In genomic region chr3:138821886-138822445, GRCm38 (mm10) we compare ENCODE assay signal across 10 mouse cellular contexts.
A peak's percentile ranks its signal among the peaks of the same experiment; 100 is the strongest.
DNase-seq lines count a peak whose midpoint lies in the region; ATAC-seq and TF ChIP-seq lines count a peak whose summit lies in the region.
"Had no signal": no experiment of that assay in that cellular context is flagged by ENCODE, and none has a peak within 500 bp of the region (broad histone marks: within the 10 kb centered on the region; RNA-seq: fewer than 3 reads in every experiment).

No protein-coding gene starts in this region.

- no peaks in the 10 kb centered on the region for H3K9me3 ChIP-seq in kidney, embryonic 16.5 days (ENCODE audit: low read length)
- no peaks in the 10 kb centered on the region for H3K9me3 ChIP-seq in embryonic facial prominence, embryonic 10.5 days
- H3K9me3 ChIP-seq in intestine, embryonic 16.5 days (ENCODE audit: control insufficient read depth, low read length), result no peaks in the 10 kb centered on the region
- no peaks in the 10 kb centered on the region for H3K9me3 ChIP-seq in neural tube, embryonic 13.5 days

- H3K4me3 ChIP-seq in kidney, embryonic 16.5 days (ENCODE audit: low read length), result no peak overlapping the region
- no peak overlapping the region for H3K4me3 ChIP-seq in kidney, adult 2 months (ENCODE audit: insufficient read depth, low read depth, low read length)
- no peak overlapping the region for H3K4me3 ChIP-seq in embryonic facial prominence, embryonic 10.5 days
- H3K4me3 ChIP-seq in intestine, embryonic 16.5 days (ENCODE audit: low read length), result no peak overlapping the region
- no peak overlapping the region for H3K4me3 ChIP-seq in neural tube, embryonic 13.5 days

- H3K4me1 ChIP-seq in kidney, embryonic 16.5 days (ENCODE audit: insufficient read depth, low read length), result peaks cover 33% of the 10 kb centered on the region
- no peaks in the 10 kb centered on the region; the same call in none of the 2 replicates for H3K4me1 ChIP-seq in kidney, adult 2 months (ENCODE audit: control insufficient read depth, insufficient read depth, low read length)
- peaks cover 40% of the 10 kb centered on the region for H3K4me1 ChIP-seq in embryonic facial prominence, embryonic 10.5 days
- peaks cover 11% of the 10 kb centered on the region for H3K4me1 ChIP-seq in intestine, embryonic 16.5 days (ENCODE audit: control insufficient read depth, insufficient read depth, low read length)
- H3K4me1 ChIP-seq in neural tube, embryonic 13.5 days (replicated peaks), result peaks cover 87% of the 10 kb centered on the region

- TF ChIP-seq CTCF in kidney, adult 2 months (conservative IDR thresholded peaks at IDR 0.05; ENCODE audit: insufficient read depth, insufficient read length, low read depth, low read length), result no peak

- 0 out of 2 replicates have a peak overlapping the region, but pooled peaks have one; percentile 37 for H3K27ac ChIP-seq in kidney, embryonic 16.5 days (ENCODE audit: low read length)
- H3K27ac ChIP-seq in kidney, adult 2 months (ENCODE audit: insufficient read depth, low read depth, low read length), result no peak overlapping the region
- H3K27ac ChIP-seq in embryonic facial prominence, embryonic 10.5 days (replicated peaks), result peak overlapping the region; percentile 59; the same call in 1 of the 2 replicates
- H3K27ac ChIP-seq in intestine, embryonic 16.5 days (ENCODE audit: low read length), result no peak overlapping the region
- peak overlapping the region; percentile 64 for H3K27ac ChIP-seq in neural tube, embryonic 13.5 days (replicated peaks)

- no peaks in the 10 kb centered on the region for H3K36me3 ChIP-seq in kidney, embryonic 16.5 days (ENCODE audit: insufficient read depth, low read length)
- no peaks in the 10 kb centered on the region for H3K36me3 ChIP-seq in kidney, adult 2 months (ENCODE audit: control insufficient read depth, insufficient read depth, low read length)
- H3K36me3 ChIP-seq in embryonic facial prominence, embryonic 10.5 days (replicated peaks), result no peaks in the 10 kb centered on the region
- no peaks in the 10 kb centered on the region for H3K36me3 ChIP-seq in intestine, embryonic 16.5 days (ENCODE audit: control insufficient read depth, insufficient read depth, low read length)
- no peaks in the 10 kb centered on the region for H3K36me3 ChIP-seq in neural tube, embryonic 13.5 days

- 17% methylated on average over 5 of the region's 5 CpGs for WGBS in kidney, embryonic 16.5 days
- 50% methylated on average over 5 of the region's 5 CpGs for WGBS in kidney, adult 2 months
- 39% methylated on average over 5 of the region's 5 CpGs for WGBS in embryonic facial prominence, embryonic 10.5 days
- WGBS in intestine, embryonic 16.5 days, result 31% methylated on average over 5 of the region's 5 CpGs
- WGBS in neural tube, embryonic 13.5 days, result 17% methylated on average over 5 of the region's 5 CpGs

- DNase-seq in kidney, adult 2 months, result no peak
- peak; percentile 39 for DNase-seq in embryonic facial prominence, embryonic 10.5 days (ENCODE audit: low spot score)
- DNase-seq in left cerebral cortex, adult 11 months (ENCODE audit: low spot score), result no peak
- DNase-seq in spleen, postnatal 36 days (ENCODE audit: low spot score in 2 of 2), result no peak
- DNase-seq: lung, adult 18-20 months; right cerebral cortex, adult 18-20 months had no signal

- no peak overlapping the region for H3K9ac ChIP-seq in kidney, embryonic 16.5 days (replicated peaks; ENCODE audit: low read length)
- 0 out of 2 replicates have a peak overlapping the region, but pooled peaks have one; percentile 1 for H3K9ac ChIP-seq in intestine, embryonic 16.5 days (ENCODE audit: low read depth, low read length)
- H3K9ac ChIP-seq in neural tube, embryonic 13.5 days, result peak overlapping the region; percentile 43; the same call in 1 of the 2 replicates

- peak; percentile 58 for ATAC-seq in kidney, embryonic 16.5 days (ENCODE audit: low FRiP score, low TSS enrichment)
- peak; percentile 50 for ATAC-seq in intestine, embryonic 16.5 days
- ATAC-seq in neural tube, embryonic 13.5 days (ENCODE audit: low read depth), result peak; percentile 40
- ATAC-seq: inflammation-experienced regulatory T-cells, adult 6 months had no signal

- no peaks in the 10 kb centered on the region for H3K27me3 ChIP-seq in kidney, embryonic 16.5 days (ENCODE audit: insufficient read depth, low read length)
- H3K27me3 ChIP-seq in kidney, adult 2 months (replicated peaks; ENCODE audit: control insufficient read depth, insufficient read depth, low read length), result no peaks in the 10 kb centered on the region
- H3K27me3 ChIP-seq in embryonic facial prominence, embryonic 10.5 days (replicated peaks; ENCODE audit: low read depth, poor library complexity, severe bottlenecking), result no peaks in the 10 kb centered on the region
- no peaks in the 10 kb centered on the region for H3K27me3 ChIP-seq in intestine, embryonic 16.5 days (replicated peaks; ENCODE audit: control insufficient read depth, insufficient read depth, low read length)
- no peaks in the 10 kb centered on the region for H3K27me3 ChIP-seq in neural tube, embryonic 13.5 days

- TF ChIP-seq POLR2A in kidney, adult 2 months (IDR thresholded peaks at IDR 0.05; ENCODE audit: low read depth, low read length), result no peak

- H3K4me2 ChIP-seq in kidney, embryonic 16.5 days (replicated peaks; ENCODE audit: low read depth, low read length), result no peak overlapping the region
- H3K4me2 ChIP-seq in intestine, embryonic 16.5 days (ENCODE audit: low read depth, low read length), result no peak overlapping the region
- H3K4me2 ChIP-seq in neural tube, embryonic 13.5 days, result no peak overlapping the region

Comparison
In these comparisons a context has a peak if more than half of its experiments do, and no peak if none do; other contexts are left out.
1. H3K27ac ChIP-seq: peak in kidney, embryonic 16.5 days (single experiment), embryonic facial prominence, embryonic 10.5 days (single experiment) and neural tube, embryonic 13.5 days (single experiment); none in kidney, adult 2 months (single experiment) and intestine, embryonic 16.5 days (single experiment).
2. Peak in every context shown above with its lines, with median percentiles within 50 percentile points of each other: ATAC-seq.